Mouse (Mus musculus): ENCODE measurements around the gene Asic3.

DNA sequence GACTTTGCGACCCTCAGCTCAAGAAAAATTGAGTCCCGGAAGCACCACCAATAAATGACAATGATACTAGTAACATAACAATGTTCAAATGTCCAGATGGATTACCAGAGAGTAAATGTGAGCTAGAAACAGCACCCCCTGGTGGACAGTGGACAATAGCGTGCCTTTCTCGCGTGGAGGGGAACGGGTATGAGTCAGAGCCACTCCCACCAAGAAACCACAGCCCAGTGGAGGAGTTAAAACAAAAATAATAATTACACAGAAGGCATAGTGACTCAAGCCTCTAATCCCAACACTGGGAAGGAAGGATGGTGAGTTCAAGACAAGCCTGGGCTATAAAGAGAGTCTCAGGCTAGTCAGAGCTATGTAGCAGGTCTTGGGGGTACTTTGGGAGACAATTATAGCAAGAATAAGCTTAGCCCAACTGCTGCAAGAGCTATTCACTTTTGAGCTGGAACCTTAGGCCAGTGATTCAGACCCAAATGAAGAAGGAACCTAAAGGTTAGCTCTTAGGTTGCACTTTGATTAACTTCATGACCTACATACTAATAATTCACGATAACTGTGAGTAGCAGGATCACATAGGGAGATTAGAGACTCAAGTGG, 19.7 kb upstream of the Asic3 start, which contains the start of gene Abcb8:
- peak; percentile 57; the same call in 1 of the 2 replicates for TF ChIP-seq CTCF (IDR thresholded peaks at IDR 0.05; ENCODE audit: borderline replicate concordance, insufficient read depth, low read length)
- no peak for TF ChIP-seq POLR2A (IDR thresholded peaks at IDR 0.05; ENCODE audit: low read depth, low read length)

Data from embryonic fibroblast, embryonic 13.5 days (primary cell).